Mouse (Mus musculus) small intestine, adult 2 months (tissue): Measurements from ENCODE around the gene Bmp2k.

ENCODE experiments used
- CTCF ChIP-seq: fragments of 200-500 bp; IDR thresholded peaks from 2 replicates; pipeline ENCODE4 v1.5.1; 2012; ENCODE audit warnings: low read depth, mild to moderate bottlenecking, control low read depth, inconsistent platforms, low read length, moderate library complexity, mixed read lengths; ENCODE audit not compliant: insufficient replicate concordance, insufficient read length; ENCODE audit errors: extremely low read depth
- POLR2A ChIP-seq: fragments of 200-500 bp; IDR thresholded peaks from 2 replicates; pipeline ENCODE4 v1.6.1; 2012; ENCODE audit warnings: low read depth, mild to moderate bottlenecking, control low read depth, inconsistent platforms, low read length, moderate library complexity

GRCm38 (mm10) chr5:97009601-97010335 is 12.3 kb downstream of the Bmp2k start:
- no peak for TF ChIP-seq CTCF
- TF ChIP-seq POLR2A, result no peak
